Mouse (Mus musculus) hindbrain, embryonic 10.5 days (tissue): Measurements from ENCODE around the gene Amigo1. TPM values are rescaled to one million over a fixed set of nuclear protein-coding genes. Genes with fewer than 3 reads are reported as not detected.
A peak's percentile ranks its signal among the peaks of the same experiment; 100 is the strongest.

Source experiments
- DNase-seq: peaks from one replicate; pipeline ENCODE4 v3.0.0-alpha.2; 2017; ENCODE audit warnings: low spot score
- H3K27ac ChIP-seq: fragments of 300-500 bp; sonication (generic); 2 replicates; pipeline ENCODE4 v1.5.1; 2016; ENCODE audit warnings: mild to moderate bottlenecking, moderate library complexity
- H3K27me3 ChIP-seq: fragments of 300-500 bp; sonication (generic); 2 replicates; pipeline ENCODE4 v1.6.1; 2016; ENCODE audit warnings: mild to moderate bottlenecking; ENCODE audit not compliant: poor library complexity, insufficient read depth, severe bottlenecking
- H3K36me3 ChIP-seq: fragments of 300-500 bp; sonication (generic); 2 replicates; pipeline ENCODE4 v1.6.1; 2016; ENCODE audit warnings: mild to moderate bottlenecking, moderate library complexity
- H3K4me1 ChIP-seq: fragments of 300-500 bp; sonication (generic); replicated peaks from 2 replicates; pipeline ENCODE4 v1.6.1; 2016; ENCODE audit warnings: mild to moderate bottlenecking
- H3K4me3 ChIP-seq: fragments of 300-500 bp; sonication (generic); 2 replicates; pipeline ENCODE4 v1.5.1; 2016; ENCODE audit warnings: mild to moderate bottlenecking, moderate library complexity
- H3K9me3 ChIP-seq: fragments of 300-500 bp; sonication (generic); 2 replicates; pipeline ENCODE4 v1.6.1; 2016; ENCODE audit warnings: mild to moderate bottlenecking, moderate library complexity
- WGBS: fragments of 180-500 bp; shearing (Covaris S2); methylation state at CpG from one replicate; pipeline ENCODE4 v1.1.7; 2016; 5-methylcytosine and 5-hydroxymethylcytosine counted together
- polyA plus RNA-seq: library from polyadenylated mRNA; unstranded; fragments of >200 nt; fragmentation: Nextera tagmentation; extraction: Ambion mirVana; gene quantifications from 2 replicates; pipeline ENCODE4 v1.2.1, GENCODE M21; 2016

The Amigo1 gene
- 5.8 and 6.2 TPM in 2 replicates for polyA plus RNA-seq

GRCm38 (mm10) chr3:108186098-108187047, at the start of gene Amigo1:
Amigo1 (plus strand) TSS chr3:108186335.
- peak within 1 kb of the TSS; percentile 84 for H3K4me3 ChIP-seq
- peaks cover 37% of the 10 kb centered on the region for H3K27me3 ChIP-seq
- WGBS = under 1% methylated on average over 100 of the region's 100 CpGs
- peaks cover 12% of the 10 kb centered on the region for H3K36me3 ChIP-seq
- no peaks in the 10 kb centered on the region for H3K9me3 ChIP-seq
- H3K4me1 ChIP-seq = peaks cover 41% of the 10 kb centered on the region
- peak; percentile 56 for DNase-seq
- peak within 1 kb of the TSS; percentile 90 for H3K27ac ChIP-seq

- Histone ChIP-seq H3K4me3 (no peak overlapping the region), H3K27ac (no peak overlapping the region), H3K27me3 (no peaks in the 10 kb centered on the region), H3K36me3 (peaks cover 33% of the 10 kb centered on the region), H3K9me3 (no peaks in the 10 kb centered on the region), H3K4me1 (peaks cover 3% of the 10 kb centered on the region)
- DNase-seq = no peak
- WGBS = 86% methylated on average over 1 of the region's 1 CpGs
Measured at GRCm38 (mm10) chr3:108139113-108139512, 47.0 kb upstream of the Amigo1 start.

GRCm38 (mm10) chr3:108140786-108141185, 45.3 kb upstream of the Amigo1 start:
- no peak for DNase-seq
- Histone ChIP-seq H3K36me3 (peaks cover 33% of the 10 kb centered on the region), H3K4me3 (no peak overlapping the region), H3K27ac (no peak overlapping the region), H3K27me3 (no peaks in the 10 kb centered on the region), H3K4me1 (peaks cover 15% of the 10 kb centered on the region), H3K9me3 (no peaks in the 10 kb centered on the region)
- 80% methylated on average over 4 of the region's 4 CpGs for WGBS

GRCm38 (mm10) chr3:108145534-108146445, 40.3 kb upstream of the Amigo1 start, which contains the start of gene Gnai3:
Gnai3 (minus strand) TSS chr3:108146146.
- WGBS = under 1% methylated on average over 63 of the region's 63 CpGs
- peak within 1 kb of the TSS; percentile 89 for H3K4me3 ChIP-seq
- no peaks in the 10 kb centered on the region for H3K9me3 ChIP-seq
- peak within 1 kb of the TSS; percentile 97 for H3K27ac ChIP-seq
- no peaks in the 10 kb centered on the region for H3K27me3 ChIP-seq
- DNase-seq = peak; percentile 95
- peaks cover 29% of the 10 kb centered on the region for H3K4me1 ChIP-seq
- H3K36me3 ChIP-seq = peaks cover 9% of the 10 kb centered on the region

- Histone ChIP-seq H3K4me3 (peak overlapping the region; percentile 89), H3K4me1 (peaks cover 34% of the 10 kb centered on the region), H3K27ac (peak overlapping the region; percentile 97), H3K9me3 (no peaks in the 10 kb centered on the region), H3K36me3 (0 out of 2 replicates have a peak, but pooled peaks cover 6% of the 10 kb centered on the region), H3K27me3 (no peaks in the 10 kb centered on the region)
- no peak for DNase-seq
- WGBS = 61% methylated on average over 5 of the region's 5 CpGs
Measured at GRCm38 (mm10) chr3:108146671-108147070, 39.5 kb upstream of the Amigo1 start.

- peak; percentile 86 for DNase-seq
- Histone ChIP-seq H3K4me3 (no peak overlapping the region), H3K36me3 (0 out of 2 replicates have a peak, but pooled peaks cover 6% of the 10 kb centered on the region), H3K27ac (no peak overlapping the region), H3K27me3 (no peaks in the 10 kb centered on the region), H3K4me1 (peaks cover 34% of the 10 kb centered on the region), H3K9me3 (no peaks in the 10 kb centered on the region)
- WGBS = 66% methylated on average over 11 of the region's 11 CpGs
Measured at GRCm38 (mm10) chr3:108147386-108148235, 38.5 kb upstream of the Amigo1 start.

- Histone ChIP-seq H3K27me3 (no peaks in the 10 kb centered on the region), H3K4me3 (no peak overlapping the region), H3K36me3 (no peaks in the 10 kb centered on the region), H3K27ac (no peak overlapping the region), H3K4me1 (peaks cover 26% of the 10 kb centered on the region), H3K9me3 (no peaks in the 10 kb centered on the region)
- WGBS = 78% methylated on average over 3 of the region's 3 CpGs
- no peak for DNase-seq
Measured at GRCm38 (mm10) chr3:108152290-108152689, 33.8 kb upstream of the Amigo1 start.

- 0 out of 2 replicates have a peak within 1 kb of the TSS, but pooled peaks have one; percentile 3 for H3K4me3 ChIP-seq
- 48% methylated on average over 4 of the region's 4 CpGs for WGBS
- H3K27ac ChIP-seq = 0 out of 2 replicates have a peak within 1 kb of the TSS, but pooled peaks have one; percentile 12
Measured at GRCm38 (mm10) chr3:108154656-108155055, 31.5 kb upstream of the Amigo1 start, which contains the start of gene Gpr61. Gpr61 (minus strand) TSS chr3:108154882.

GRCm38 (mm10) chr3:108158383-108159037, 27.6 kb upstream of the Amigo1 start:
- Histone ChIP-seq H3K27me3 (no peaks in the 10 kb centered on the region), H3K4me3 (no peak overlapping the region), H3K36me3 (no peaks in the 10 kb centered on the region), H3K27ac (peak overlapping the region; percentile 76), H3K9me3 (no peaks in the 10 kb centered on the region), H3K4me1 (peaks cover 34% of the 10 kb centered on the region)
- WGBS = 61% methylated on average over 9 of the region's 9 CpGs
- DNase-seq = no peak

More at GRCm38 (mm10) chr3:108154656-108155055, 31.5 kb upstream of the Amigo1 start, which contains the start of gene Gpr61:
- Histone ChIP-seq H3K9me3 (no peaks in the 10 kb centered on the region), H3K27me3 (no peaks in the 10 kb centered on the region), H3K4me1 (peaks cover 40% of the 10 kb centered on the region), H3K36me3 (no peaks in the 10 kb centered on the region)
- no peak for DNase-seq

GRCm38 (mm10) chr3:108164091-108164490, 22.0 kb upstream of the Amigo1 start:
- no peak for DNase-seq
- 70% methylated on average over 5 of the region's 5 CpGs for WGBS

GRCm38 (mm10) chr3:108164807-108165206, 21.3 kb upstream of the Amigo1 start:
- H3K9me3 ChIP-seq = no peaks in the 10 kb centered on the region
- H3K27ac ChIP-seq = peak overlapping the region; percentile 84
- H3K27me3 ChIP-seq = peaks cover 14% of the 10 kb centered on the region
- no peaks in the 10 kb centered on the region for H3K36me3 ChIP-seq
- H3K4me1 ChIP-seq = peaks cover 55% of the 10 kb centered on the region
- peak overlapping the region; percentile 29; the same call in 1 of the 2 replicates for H3K4me3 ChIP-seq
- 28% methylated on average over 9 of the region's 9 CpGs for WGBS
- DNase-seq = peak; percentile 88

More at GRCm38 (mm10) chr3:108164091-108164490, 22.0 kb upstream of the Amigo1 start:
- Histone ChIP-seq H3K4me1 (peaks cover 54% of the 10 kb centered on the region), H3K9me3 (no peaks in the 10 kb centered on the region), H3K27me3 (peaks cover 14% of the 10 kb centered on the region), H3K27ac (no peak overlapping the region), H3K36me3 (no peaks in the 10 kb centered on the region), H3K4me3 (no peak overlapping the region)
